Mouse (Mus musculus) layer of hippocampus, adult 2 months (tissue): ENCODE results near the gene Iqcf5. TPM values are rescaled to one million over a fixed set of nuclear protein-coding genes. Genes with fewer than 3 reads are reported as not detected.

Source experiments
- DNase-seq, 2 experiments: peaks; one replicate each; pipeline ENCODE4 v3.0.0; 2022; ENCODE audit warnings: low spot score in 2 of 2
- H3K27ac ChIP-seq: fragments of 200-600 bp; 2 replicates; pipeline ENCODE4 v1.8.1; 2022
- H3K4me3 ChIP-seq: fragments of 200-600 bp; 2 replicates; pipeline ENCODE4 v1.8.1; 2022; ENCODE audit warnings: mild to moderate bottlenecking
- CTCF ChIP-seq: fragments of 200-600 bp; conservative IDR thresholded peaks from 2 replicates; pipeline ENCODE4 v1.8.1; 2022; ENCODE audit warnings: antibody characterized with exemption, mild to moderate bottlenecking, moderate library complexity
- total RNA-seq, 2 experiments: library from RNA; stranded (reverse); gene quantifications; 2 replicates each; pipeline ENCODE4 v1.2.3; 2021

The Iqcf5 gene
- total RNA-seq, 2 experiments from 2014 or later: not detected

DNA sequence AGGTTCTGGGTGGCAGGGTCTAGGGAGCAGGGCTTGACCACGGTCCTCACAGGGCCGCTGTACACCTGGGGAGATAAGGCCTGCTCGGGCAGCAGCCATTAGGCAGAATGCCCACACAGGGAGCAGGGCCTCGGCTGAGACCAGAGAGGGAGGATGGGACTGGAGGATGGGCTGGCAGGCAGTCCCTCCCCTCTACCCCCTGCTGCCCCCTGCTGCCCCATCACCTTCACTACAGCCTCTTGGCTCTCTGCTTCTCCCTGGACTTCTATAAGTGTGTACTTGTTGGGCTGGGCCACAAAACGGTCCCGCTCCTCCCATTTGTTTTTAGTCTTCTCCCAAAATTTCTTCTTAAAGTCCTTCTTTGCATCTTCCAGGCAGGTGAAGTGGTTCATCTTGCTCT, 39.9 kb upstream of the Iqcf5 start:
- DNase-seq: peak; percentile 34 to 70
- peak; percentile 80 for TF ChIP-seq CTCF
- Histone ChIP-seq H3K4me3 (no peak overlapping the region), H3K27ac (peak overlapping the region; percentile 63)

DNA sequence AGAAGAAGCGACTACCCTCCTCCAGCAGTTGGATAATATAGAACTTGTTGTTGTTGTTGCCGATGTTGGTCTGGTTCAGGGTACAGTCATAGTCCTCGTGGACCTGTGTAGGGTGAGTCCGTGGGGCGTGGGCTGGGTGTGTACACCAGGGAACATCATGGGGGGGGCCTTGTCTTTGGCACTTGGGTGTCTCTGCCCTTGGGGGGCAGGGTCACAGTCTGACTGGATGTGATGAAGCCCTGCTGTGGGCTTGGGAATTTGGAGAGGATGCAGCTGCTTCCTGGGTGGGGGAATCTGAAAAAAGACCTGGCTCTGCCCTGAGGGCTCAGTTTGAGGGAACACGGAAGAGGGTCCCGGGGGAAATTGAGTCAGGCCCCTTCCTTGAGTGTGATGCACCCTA, 39.3 kb upstream of the Iqcf5 start:
- H3K27ac ChIP-seq: peak overlapping the region; percentile 36; the same call in 1 of the 2 replicates
- peak in 1 of 2 experiments; percentile 8 for DNase-seq
- no peak overlapping the region for H3K4me3 ChIP-seq
- no peak for TF ChIP-seq CTCF

DNA sequence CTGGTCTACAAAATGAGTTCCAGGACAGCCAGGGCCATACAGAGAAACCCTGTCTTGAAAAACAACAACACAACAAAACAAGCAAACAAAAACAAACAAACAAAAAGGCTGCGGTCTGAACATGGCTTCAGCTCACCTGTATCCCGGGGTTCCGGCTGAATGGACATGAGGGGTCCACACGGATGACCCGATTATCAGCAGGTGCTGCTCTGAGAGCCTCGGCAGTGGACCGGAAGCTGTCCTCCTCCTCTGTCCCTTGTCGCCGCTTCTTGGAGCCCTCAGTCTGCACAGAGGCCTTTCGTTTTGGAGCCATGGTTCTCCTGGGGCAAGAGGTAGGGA, 38.7 kb upstream of the Iqcf5 start, which contains the start of gene Rrp9:
Gene Rrp9, plus strand, starts transcription at position 301 of the 339 bp plus-strand sequence.
- DNase-seq: no peak
- Histone ChIP-seq H3K27ac (peak within 1 kb of the TSS; percentile 80), H3K4me3 (peak within 1 kb of the TSS; percentile 41; the same call in 1 of the 2 replicates)
- TF ChIP-seq CTCF: no peak

DNA sequence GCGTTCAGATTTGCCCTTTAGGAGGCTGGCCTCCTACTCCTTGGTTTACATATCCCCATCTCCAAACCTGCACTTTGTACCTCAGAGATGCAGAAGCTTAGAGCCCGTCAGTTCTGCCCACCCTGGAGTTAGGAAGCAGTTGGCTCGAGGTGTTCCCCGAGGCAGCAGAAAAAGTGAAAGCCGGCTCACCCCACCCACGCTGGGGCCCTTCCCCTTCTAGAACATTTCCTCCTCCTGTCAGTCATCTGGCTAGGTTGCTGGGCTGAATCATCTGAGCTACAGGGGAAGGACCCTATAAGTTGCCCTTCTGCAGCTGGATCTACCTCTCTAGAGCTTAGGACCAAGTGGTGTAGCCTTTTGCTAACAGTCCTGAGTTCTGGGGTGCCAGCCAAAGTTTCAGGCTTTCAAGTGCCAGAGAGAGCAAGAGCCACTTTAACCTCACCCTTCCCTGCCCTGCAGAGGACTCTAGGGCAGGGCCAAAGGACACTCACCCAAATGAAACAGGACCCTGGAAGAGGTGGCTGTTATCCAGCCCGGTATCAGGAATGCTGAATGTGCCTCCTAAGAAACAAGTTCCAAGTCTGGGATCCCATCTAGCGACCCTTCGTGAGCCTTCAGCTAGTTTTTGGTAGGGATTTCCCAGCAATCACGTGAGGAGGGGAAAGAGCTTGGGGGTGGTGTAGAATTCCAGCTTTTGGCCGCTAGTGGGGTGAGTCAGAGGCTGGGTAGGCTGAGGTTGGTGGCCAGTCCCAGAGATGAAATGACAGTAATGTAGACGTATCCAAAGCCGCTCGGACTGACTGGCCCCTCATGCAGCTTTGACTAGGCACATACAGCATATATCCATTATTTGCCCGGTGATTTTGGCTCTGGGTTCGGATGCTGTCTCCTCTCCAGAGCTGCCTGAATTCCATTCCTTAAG, 38.1 kb upstream of the Iqcf5 start:
- H3K4me3 ChIP-seq: peak overlapping the region; percentile 41; the same call in 1 of the 2 replicates
- H3K27ac ChIP-seq: peak overlapping the region; percentile 80
- DNase-seq: peak in 1 of 2 experiments; percentile 21
- TF ChIP-seq CTCF: no peak

DNA sequence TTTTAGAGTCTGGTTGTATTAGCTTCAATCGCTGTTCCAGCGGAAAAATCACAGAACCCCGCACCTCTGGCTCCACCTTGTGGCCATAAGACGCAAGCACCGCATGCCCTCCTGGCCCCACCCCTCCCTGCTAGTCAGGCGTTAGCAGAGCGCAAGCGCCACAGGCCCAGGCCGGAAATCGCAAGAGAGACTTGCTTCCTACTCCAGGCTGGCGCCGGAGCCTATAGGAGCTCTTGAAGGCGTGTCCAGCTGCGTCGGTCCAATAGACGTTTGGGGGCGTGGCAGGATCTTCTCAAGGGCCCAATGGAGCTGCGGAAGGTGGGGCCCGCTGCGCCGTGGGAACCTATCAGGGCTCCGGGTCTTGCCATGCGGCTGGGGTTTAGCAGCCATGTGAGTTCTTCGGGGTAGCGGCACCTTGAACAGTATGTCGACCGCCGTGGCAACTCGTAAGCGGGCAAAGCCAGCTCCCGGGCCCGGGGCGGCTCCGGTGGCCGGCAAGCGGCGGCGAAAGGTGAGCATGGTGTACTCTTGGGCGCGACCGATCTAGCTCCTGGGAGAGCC, 37.4 kb upstream of the Iqcf5 start, which contains the start of gene Parp3:
Gene Parp3, minus strand, starts transcription at position 26 of the 561 bp plus-strand sequence.
- DNase-seq: peak; percentile 98 to 100
- Histone ChIP-seq H3K27ac (peak within 1 kb of the TSS; percentile 80), H3K4me3 (peak within 1 kb of the TSS; percentile 95)
- peak; percentile 99 for TF ChIP-seq CTCF

DNA sequence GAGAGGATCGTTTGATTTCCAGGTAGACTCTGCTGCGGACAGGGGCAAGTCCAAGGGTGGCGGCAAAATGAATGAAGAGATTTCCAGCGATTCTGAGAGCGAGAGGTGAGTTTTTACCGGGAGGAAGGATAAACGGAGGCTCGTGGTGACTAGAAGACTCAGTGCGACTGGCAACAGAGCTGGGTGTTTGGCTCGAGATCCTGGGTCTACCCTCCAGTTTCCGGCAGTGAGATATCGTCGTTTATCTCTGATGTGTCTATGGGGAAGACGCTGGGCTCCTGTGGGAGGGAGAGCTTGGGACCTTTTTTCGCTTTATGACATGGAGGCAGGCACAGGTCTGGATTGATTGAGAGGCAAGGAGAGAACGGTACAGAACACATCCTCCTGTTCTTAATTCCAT, 36.7 kb upstream of the Iqcf5 start:
- no peak for TF ChIP-seq CTCF
- H3K27ac ChIP-seq: peak overlapping the region; percentile 56; the same call in 1 of the 2 replicates
- peak overlapping the region; percentile 95 for H3K4me3 ChIP-seq
- peak in 1 of 2 experiments; percentile 8 for DNase-seq

DNA sequence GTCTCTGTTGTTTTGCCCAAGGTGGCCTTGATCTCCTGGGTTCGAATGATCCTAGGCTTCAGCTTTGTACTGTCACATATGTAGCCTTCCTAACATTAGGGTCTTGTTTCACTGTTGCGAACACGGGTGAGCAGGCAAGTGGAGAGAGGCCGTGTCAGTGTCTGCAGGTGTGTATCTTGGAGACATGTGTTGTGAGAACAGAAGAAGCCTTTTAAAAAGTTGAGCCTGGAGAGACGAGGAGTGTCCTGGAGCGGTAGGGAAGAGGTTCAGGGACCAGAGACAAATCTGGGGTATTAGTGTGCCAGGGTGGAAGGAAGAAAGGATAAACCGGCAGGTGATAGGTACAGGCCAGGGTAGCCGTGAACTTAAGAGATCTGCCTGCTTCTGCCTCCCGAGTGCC, 36.3 kb upstream of the Iqcf5 start:
- TF ChIP-seq CTCF: no peak
- peak overlapping the region; percentile 95 for H3K4me3 ChIP-seq
- peak in 1 of 2 experiments; percentile 8 for DNase-seq
- no peak overlapping the region for H3K27ac ChIP-seq

DNA sequence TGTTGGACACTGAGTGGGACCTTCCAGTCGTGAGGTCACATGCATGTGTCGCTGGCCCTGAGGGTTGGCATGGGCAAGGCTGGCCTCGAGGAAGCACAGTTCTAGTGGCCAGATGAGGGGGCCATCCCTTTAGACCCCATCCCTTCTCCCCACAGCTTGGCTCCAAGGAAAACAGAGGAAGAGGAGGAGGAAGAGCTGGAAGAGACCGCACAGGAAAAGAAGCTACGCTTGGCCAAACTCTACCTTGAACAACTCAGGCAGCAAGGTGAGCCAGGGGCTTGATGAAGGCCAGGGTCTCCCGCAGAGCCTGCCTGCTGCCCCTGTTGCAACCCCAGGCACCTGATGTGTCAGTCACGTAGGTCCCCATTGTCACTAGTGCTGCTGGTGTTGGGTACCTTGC, 33.8 kb upstream of the Iqcf5 start:
- Histone ChIP-seq H3K27ac (no peak overlapping the region), H3K4me3 (no peak overlapping the region)
- peak in 1 of 2 experiments; percentile 9 for DNase-seq
- TF ChIP-seq CTCF: no peak

DNA sequence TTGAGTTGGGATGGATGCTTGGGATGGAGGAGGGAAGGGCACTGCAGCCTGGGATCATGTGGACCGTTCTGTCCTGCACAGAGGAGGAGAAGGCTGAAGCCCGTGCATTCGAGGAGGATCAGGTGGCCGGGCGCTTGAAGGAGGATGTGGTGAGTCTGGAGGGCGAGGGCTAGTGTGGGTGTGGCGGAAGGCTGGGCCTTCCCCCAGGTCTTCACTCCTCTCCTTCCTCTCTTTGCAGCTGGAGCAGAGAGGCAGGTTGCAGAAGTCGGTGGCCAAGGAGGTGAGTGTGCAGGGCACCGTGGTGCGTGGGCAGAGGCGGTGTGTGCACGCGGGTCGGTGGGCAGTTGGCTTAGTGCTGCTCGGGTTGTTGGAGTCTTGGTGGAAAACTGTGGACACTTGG, 33.3 kb upstream of the Iqcf5 start:
- peak in 1 of 2 experiments; percentile 8 for DNase-seq
- TF ChIP-seq CTCF: no peak
- Histone ChIP-seq H3K27ac (no peak overlapping the region), H3K4me3 (no peak overlapping the region)

DNA sequence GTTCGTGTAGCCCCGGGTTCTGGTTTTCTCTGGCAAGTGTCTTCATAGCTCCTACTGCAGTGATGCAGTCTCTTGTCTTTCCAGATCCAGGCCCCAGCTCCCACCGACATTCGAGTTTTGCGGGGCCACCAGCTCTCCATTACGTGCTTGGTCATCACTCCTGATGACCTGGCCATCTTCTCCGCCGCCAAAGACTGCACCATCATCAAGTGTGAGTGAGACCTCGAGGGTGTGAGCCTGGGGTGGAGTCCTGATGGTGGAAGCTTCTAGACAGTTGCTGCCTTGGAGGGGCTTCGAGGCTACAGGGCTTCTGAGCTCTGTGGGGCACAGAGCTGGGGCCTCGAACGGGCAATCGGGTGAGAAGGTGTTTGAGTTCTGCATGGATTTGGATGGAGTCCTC, 32.7 kb upstream of the Iqcf5 start:
- Histone ChIP-seq H3K4me3 (no peak overlapping the region), H3K27ac (no peak overlapping the region)
- peak in 1 of 2 experiments; percentile 7 for DNase-seq
- TF ChIP-seq CTCF: no peak

DNA sequence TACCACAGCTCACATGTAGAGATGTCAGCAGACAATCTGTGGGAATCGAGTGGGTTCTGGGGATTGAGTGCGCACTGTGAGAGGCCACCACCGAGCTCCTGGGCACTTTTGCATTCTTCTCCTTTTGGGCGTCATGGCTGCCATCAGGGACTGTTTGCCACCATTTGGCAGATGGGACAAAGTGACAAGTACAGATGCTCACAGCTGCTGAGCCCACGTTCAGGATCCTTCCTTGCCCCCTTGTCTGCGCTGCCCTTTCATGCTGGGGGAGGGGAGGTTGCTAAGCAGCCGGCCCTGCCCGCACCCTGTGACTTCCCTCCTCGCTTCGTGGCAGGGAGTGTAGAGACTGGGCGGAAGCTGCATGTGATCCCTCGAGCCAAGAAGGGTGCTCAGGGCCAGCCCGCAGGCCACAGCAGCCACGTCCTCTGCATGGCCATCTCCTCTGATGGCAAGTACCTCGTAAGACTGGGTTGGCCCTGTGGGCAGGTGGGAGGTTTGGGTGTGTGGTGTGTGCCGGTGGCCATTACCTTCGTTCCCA, 31.7 kb upstream of the Iqcf5 start:
- H3K4me3 ChIP-seq: no peak overlapping the region
- no peak overlapping the region for H3K27ac ChIP-seq
- no peak for TF ChIP-seq CTCF
- peak in 1 of 2 experiments; percentile 5 for DNase-seq

DNA sequence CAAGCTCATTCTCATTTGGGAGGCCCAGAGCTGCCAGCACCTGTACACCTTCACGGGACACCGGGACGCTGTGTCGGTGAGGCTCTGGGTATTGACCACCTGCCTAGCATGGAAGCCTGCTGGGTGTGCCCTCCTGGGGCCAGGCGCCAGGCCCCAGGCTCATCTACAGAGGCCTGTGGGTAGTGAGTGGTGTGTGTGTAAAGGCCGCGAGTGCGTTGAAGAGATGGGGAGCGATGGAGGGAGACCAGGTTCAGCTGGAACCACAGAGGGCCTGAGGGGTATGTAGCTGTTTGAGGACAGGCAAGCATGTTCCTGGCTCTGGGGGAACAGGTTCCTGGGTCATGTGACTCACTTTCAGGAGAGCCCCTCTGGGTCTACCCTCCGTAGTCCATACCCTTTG, 31.2 kb upstream of the Iqcf5 start:
- peak in 1 of 2 experiments; percentile 2 for DNase-seq
- Histone ChIP-seq H3K27ac (no peak overlapping the region), H3K4me3 (no peak overlapping the region)
- no peak for TF ChIP-seq CTCF

DNA sequence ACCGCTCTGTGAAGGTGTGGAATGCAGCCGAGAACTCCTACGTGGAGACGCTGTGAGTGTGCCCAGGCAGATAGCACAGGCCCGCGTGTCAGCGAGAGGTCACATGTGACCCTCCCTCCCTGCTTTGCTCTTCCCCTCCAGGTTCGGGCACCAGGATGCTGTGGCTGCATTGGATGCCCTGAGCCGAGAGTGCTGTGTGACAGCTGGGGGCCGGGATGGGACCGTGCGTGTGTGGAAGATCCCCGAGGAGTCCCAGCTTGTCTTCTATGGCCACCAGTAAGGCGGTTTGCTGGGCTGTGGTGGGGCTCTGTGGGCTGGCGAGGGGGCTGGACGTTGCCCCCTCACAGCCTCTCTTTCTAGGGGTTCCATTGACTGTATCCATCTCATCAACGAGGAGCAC, 30.8 kb upstream of the Iqcf5 start:
- no peak overlapping the region for H3K27ac ChIP-seq
- TF ChIP-seq CTCF: no peak
- DNase-seq: peak in 1 of 2 experiments; percentile 6
- H3K4me3 ChIP-seq: no peak overlapping the region
